Mouse (Mus musculus) ES-Bruce4 (cell line): ENCODE measurements at regions not wholly inside any gene's neighbourhood (a gene's known extent, or its start where the extent isn't known, plus 50 kb on each side); places are given as distances from the start of the nearest gene placed in this dataset.

Experiments
- CTCF ChIP-seq: IDR thresholded peaks from one replicate; pipeline ENCODE4 v1.8.1; 2011; ENCODE audit warnings: low read depth, low read length
- EP300 ChIP-seq: IDR thresholded peaks from 2 replicates; pipeline ENCODE4 v1.6.1; 2011; ENCODE audit warnings: low read depth, low read length; ENCODE audit not compliant: insufficient read depth
- POLR2A ChIP-seq: IDR thresholded peaks from one replicate; pipeline ENCODE4 v1.8.1; 2011; ENCODE audit warnings: low read length; ENCODE audit not compliant: insufficient read depth

GRCm38 (mm10) chr12:77177811-77178578 is 59.9 kb upstream of the Fut8 start:
- TF ChIP-seq CTCF (no peak), POLR2A (no peak), EP300 (no peak)
